Mouse (Mus musculus) E14TG2a.4 (cell line): ENCODE data around the gene Sec24b.

Experiments used
- CTCF ChIP-seq: conservative IDR thresholded peaks from 2 replicates; pipeline ENCODE4 v1.5.1; 2014; ENCODE audit warnings: low read length
- NANOG ChIP-seq: IDR thresholded peaks from 2 replicates; pipeline ENCODE4 v1.6.1; 2014; ENCODE audit warnings: borderline replicate concordance, low read length, mixed read lengths
- POU5F1 ChIP-seq: IDR thresholded peaks from 2 replicates; pipeline ENCODE4 v1.6.1; 2014; ENCODE audit warnings: low read length, borderline replicate concordance

GRCm38 (mm10) chr3:129969031-129969430 lies 92.3 kb downstream of the Sec24b start:
- TF ChIP-seq CTCF (no peak), POU5F1 (no peak), NANOG (no peak)
